Mouse (Mus musculus) layer of hippocampus, adult 11-12 months (tissue): ENCODE measurements at regions not wholly inside any gene's neighbourhood (a gene's known extent, or its start where the extent isn't known, plus 50 kb on each side); places are given as distances from the start of the nearest gene placed in this dataset.
A peak's percentile ranks its signal among the peaks of the same experiment; 100 is the strongest.

Experiments used
- DNase-seq: peaks from one replicate; pipeline ENCODE4 v3.0.0; 2022; ENCODE audit warnings: low spot score

GRCm38 (mm10) chr6:75805223-75805622 lies 692.4 kb downstream of the Gm9008 start:
- DNase-seq = no peak

GRCm38 (mm10) chr6:75799993-75800392 lies 697.6 kb downstream of the Gm9008 start:
- no peak for DNase-seq

- no peak for DNase-seq
Observed at GRCm38 (mm10) chr6:75799546-75799945, 698.0 kb downstream of the Gm9008 start.

GRCm38 (mm10) chr6:75782680-75783079 lies 714.9 kb downstream of the Gm9008 start:
- DNase-seq = no peak

GRCm38 (mm10) chr6:75763041-75763440 lies 734.5 kb downstream of the Gm9008 start:
- DNase-seq = peak; percentile 14

GRCm38 (mm10) chr6:75756184-75756583 lies 741.4 kb downstream of the Gm9008 start:
- DNase-seq = no peak
